Mouse (Mus musculus) mouse embryonic stem cell (cell line): Measurements from ENCODE around the gene Edaradd.

Source experiments
- in situ Hi-C, 2 experiments: fragments of 300-500 bp; cut with MboI; formaldehyde crosslinking; loops; 1 replicate in 1 of 2; 3 replicates in 1 of 2; pipeline ENCODE4 v1.14.3; 2019 to 2020; ENCODE audit warnings: low sequenced_read_pairs in 2 of 2, low pct_unique_long_range_greater_than_20kb in 1 of 2, mixed read lengths in 1 of 2; ENCODE audit not compliant: unreplicated experiment in 1 of 2

The Edaradd gene

DNA sequence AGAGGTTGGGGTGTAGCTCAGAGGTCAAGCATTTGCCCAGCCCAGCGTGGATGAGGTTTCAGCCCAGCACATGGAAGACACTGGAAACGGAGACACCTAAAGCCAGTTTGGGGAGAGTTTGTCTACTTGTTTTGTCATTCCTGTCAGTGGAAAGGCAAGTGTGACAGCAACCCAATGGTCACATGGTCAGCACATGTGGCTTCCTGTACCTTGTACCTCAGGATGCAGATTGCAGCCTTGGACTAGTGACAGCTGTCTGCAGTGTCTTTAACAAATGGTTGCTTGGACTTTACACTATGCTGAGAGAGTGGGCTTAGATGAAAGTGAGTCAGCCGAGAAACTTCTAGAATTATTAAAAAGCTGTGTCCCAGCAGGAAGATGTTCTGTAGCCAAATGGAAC is 14.4 kb upstream of the Edaradd start:
- in situ Hi-C loops, result no loop called here

- in situ Hi-C loops, result no loop called here
Observed at GRCm38 (mm10) chr13:12525678-12526077, 5.4 kb upstream of the Edaradd start.

DNA sequence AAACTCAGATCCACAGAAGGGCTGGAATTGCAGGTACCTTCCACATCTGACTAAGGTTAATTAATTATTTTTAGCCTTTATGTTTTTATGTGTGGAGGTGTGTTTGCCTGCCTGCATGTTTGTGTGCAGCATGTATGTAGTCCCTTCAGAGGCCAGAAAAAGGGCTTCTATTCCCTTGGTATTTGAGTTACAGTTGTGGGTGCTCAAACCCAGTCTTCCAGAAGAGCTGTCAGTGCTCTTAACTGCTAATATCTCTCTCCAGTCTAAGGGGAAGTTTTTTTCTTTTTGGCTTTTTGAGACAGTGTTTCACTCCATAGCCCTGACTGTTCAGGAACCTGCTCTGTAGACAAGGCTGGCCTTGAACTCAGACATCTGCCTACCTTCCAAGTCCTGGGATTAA is 2.1 kb upstream of the Edaradd start:
- in situ Hi-C loops, result no loop called here

DNA sequence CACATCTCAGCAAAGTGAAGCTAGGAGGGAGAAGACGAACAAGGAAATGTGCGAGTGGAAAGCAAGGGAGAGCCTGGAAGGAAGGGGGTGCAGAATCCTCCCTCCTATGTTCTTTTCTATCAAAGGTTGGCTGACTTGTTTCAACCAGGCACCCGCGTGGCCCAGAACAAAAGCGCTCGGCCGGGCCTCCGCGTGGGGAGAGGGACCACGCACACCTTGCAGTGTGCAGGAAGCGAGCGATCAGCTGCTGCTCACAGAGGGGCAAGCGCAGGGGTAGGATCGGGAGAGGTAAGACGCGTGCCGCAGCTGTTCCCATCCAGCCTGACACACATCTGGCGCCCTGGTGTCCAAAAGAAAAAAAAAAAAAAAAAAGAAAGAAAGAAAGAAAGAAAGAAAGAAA is 867 bp downstream of the Edaradd start:
- in situ Hi-C loops, result no loop called here

DNA sequence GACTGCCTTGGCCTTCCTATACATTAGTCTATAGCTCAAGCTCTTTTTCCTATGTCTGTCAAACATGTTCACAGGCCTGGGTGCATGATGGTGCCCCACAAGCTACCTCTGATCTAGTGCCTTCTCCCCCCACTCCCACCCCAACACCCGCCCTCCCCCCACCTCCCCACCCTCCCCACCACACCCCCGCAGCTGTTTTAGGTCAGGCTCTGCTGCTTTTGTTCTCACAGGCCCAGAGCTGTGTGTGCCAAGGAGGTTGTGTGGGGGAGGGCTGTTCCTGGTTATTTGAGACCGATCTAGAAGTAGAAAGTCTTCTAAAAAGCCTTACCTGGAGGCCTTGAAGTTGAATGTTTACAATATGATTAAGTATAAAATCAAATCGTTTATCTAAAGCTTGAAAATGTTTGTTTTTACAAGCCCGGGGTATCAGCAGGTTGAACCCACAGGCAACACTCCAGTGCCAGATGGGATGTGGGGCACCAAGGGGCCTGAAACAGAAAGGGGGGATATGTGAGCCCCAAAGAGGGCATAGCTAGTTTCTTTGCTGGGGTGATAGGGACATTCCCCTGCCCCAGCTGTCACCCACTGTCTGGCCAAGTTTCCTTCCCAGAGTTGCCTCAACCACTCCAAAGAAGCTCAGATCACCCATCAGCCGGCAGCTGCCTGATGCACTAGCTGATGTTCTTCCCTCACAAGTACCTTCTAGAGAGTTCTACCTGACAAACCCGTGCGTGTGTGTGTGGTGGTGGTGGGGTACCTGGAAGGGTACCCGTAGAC is 8.9 kb downstream of the Edaradd start:
- in situ Hi-C loops, result no loop called here

DNA sequence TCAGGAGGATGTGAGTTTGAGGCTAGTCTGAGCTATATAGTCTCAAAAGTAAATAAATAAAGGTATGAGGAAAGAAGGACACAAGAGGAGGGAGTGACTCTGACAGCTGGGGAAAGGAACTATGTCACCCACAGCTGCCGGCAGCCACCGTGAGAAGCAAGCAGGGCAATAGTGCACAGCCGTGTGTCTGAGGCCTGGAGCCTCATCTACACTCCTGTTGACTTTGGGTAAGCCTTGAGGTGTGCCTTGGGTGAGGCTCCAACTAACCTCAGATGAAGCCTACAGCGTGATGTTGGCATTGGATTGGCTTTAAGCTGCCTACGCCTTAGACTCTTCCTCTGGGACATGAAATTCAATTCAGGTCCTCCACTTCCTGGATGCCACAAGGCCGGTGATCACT is 10.2 kb downstream of the Edaradd start:
- in situ Hi-C loops, result no loop called here

- in situ Hi-C loops, result no loop called here
Observed at GRCm38 (mm10) chr13:12507426-12507825, 12.8 kb downstream of the Edaradd start.

DNA sequence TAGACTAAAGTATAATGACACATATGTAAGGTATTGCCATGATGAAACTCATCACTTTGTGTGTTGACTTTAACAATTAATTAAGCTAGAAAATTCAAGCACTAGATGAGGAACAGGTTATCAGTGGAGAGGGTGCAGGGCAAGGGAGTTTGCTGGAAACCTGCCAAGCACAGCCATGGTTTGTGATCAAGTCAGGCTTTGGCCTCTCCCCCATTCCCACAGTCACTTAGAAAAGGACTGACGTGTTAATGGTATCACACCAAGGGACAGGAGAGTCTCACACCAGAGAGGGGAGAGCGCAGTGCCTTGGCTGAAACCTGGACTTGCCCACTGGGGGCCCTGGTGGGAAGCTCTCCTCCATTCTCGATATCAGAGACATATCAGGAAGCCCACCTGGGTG is 14.9 kb downstream of the Edaradd start:
- in situ Hi-C loops, result no loop called here

- in situ Hi-C loops, result no loop called here
Observed at GRCm38 (mm10) chr13:12503238-12503751, 16.9 kb downstream of the Edaradd start.

GRCm38 (mm10) chr13:12502665-12503237 is 17.5 kb downstream of the Edaradd start:
- in situ Hi-C loops, result no loop called here

DNA sequence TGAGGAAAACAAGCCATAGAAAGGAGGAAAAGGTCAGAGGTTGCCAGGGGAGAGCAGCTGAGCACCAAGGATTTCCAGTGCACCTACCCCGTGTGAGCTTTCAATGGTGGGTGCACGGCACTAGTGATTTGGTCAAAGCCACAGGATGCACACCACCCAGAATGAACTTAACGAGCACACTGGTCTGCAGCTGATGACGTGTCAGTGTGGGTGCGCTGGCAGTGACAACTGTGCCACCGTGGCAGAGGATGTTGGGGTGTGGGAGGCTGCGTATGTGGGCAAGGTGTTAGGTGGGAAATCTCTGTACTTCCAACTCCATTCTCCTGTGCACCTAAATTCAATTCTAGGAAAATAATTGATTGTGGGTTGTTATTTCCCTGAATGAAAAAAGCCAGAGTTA is 21.1 kb downstream of the Edaradd start:
- in situ Hi-C loops, result no loop called here

DNA sequence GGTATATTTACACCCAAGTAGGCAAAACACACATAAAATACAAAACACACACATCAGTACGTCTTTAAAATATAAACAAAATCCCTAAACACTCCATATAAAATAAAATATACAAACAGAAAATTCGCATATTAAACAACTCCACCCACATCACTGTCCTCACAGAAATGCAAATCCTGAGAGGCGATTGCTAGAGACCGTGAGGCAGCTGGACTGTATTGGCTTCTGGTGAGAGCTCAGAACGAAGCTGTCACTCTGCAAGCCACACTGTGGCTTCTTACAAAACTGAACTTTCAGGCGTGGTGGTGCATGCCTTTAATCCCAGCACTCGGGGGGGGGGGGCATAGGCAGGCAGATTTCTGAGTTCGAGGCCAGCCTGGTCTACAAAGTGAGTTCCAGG is 22.4 kb downstream of the Edaradd start:
- in situ Hi-C loops, result no loop called here

- in situ Hi-C loops, result no loop called here
Observed at GRCm38 (mm10) chr13:12494750-12495149, 25.5 kb downstream of the Edaradd start.

GRCm38 (mm10) chr13:12492515-12492914 is 27.7 kb downstream of the Edaradd start:
- in situ Hi-C loops, result no loop called here

- in situ Hi-C loops, result no loop called here
Observed at GRCm38 (mm10) chr13:12485640-12486039, 34.6 kb downstream of the Edaradd start.

DNA sequence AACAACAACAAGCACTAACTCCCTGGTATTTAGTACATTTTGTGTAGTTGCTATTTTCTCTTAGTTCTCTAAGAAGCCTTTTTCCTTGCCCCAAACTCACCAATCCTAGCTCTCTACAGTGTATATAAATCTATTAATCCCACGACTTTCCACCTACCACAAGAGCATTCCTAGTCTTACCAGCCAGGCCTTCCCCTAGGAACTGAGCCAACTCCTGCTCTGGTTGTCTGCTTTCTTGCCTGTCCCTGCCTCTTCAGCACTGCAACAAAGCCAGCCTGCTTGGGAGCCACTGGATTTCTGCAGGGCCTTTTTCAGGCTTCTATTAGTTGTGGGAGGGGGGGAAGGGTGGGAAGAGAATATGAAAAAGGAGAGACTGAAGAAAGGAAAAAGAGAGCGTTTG is 35.0 kb downstream of the Edaradd start:
- in situ Hi-C loops, result no loop called here

DNA sequence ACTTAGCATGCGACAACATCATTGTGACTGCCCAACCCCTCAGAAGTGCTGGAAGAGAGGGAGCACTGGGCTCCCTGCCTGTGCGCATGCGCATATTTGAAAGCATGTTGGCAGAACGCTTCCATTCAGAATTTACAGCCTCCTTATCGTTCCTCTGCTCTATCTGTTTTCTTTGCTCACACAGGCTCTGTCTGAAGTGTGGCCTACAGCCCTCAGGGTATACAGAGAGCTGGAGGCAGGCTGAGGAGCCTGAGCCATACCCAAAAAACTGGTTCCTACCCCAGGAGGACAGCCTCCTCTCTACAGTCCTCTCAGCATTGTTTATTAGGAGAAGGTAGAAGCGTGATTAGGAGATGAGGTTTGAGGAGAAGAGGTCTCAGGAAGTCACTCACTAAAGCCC is 40.4 kb downstream of the Edaradd start:
- in situ Hi-C loops, result loop anchor here in 1 of 2 experiments (10.0 kb wide), 2 partner anchors 95 to 195 kb away; no protein-coding TSS in a partner anchor

- in situ Hi-C loops, result loop anchor here in 1 of 2 experiments (10.0 kb wide), 2 partner anchors 96 to 196 kb away; no protein-coding TSS in a partner anchor
Observed at GRCm38 (mm10) chr13:12478301-12478700, 41.9 kb downstream of the Edaradd start.

- in situ Hi-C loops, result loop anchor here in 1 of 2 experiments (10.0 kb wide), 2 partner anchors 98 to 198 kb away; no protein-coding TSS in a partner anchor
Observed at GRCm38 (mm10) chr13:12476886-12477285, 43.4 kb downstream of the Edaradd start.

- in situ Hi-C loops, result loop anchor here in 1 of 2 experiments (10.0 kb wide), 2 partner anchors 100 to 200 kb away; no protein-coding TSS in a partner anchor
Observed at GRCm38 (mm10) chr13:12475239-12475638, 45.0 kb downstream of the Edaradd start.
